Mouse (Mus musculus): Measurements from ENCODE around the gene Wrap73.

Gene Wrap73

DNA sequence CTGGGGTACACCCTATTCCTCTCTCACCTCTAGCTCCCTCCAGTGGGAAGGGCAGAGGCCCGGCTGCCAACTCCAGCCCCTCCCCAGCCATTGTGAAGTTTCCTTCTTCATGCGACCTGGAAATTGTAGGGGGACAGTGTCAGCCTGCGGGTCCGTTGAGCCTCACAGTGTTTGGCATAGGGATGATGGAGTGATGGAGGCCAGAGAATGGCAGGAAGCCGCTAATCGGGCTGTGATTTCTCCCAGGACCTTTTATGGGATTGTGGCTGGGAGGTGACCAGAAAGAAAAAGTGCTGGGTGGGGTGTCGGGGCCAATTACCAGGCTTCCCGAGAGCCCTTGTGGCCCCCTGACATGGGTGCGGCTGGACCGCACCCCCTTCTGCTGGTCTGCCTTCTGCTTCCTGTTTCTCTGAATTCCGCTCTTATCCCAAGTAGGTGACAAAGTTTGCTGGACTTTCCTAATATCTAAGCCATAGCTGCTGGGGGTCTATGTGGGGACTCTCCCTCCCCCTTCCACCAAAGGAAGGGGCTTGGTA lies 43.9 kb downstream of the Wrap73 start:
- no peak for DNase-seq

GRCm38 (mm10) chr4:154188948-154189347 lies 46.8 kb downstream of the Wrap73 start:
- no peak for DNase-seq

DNA sequence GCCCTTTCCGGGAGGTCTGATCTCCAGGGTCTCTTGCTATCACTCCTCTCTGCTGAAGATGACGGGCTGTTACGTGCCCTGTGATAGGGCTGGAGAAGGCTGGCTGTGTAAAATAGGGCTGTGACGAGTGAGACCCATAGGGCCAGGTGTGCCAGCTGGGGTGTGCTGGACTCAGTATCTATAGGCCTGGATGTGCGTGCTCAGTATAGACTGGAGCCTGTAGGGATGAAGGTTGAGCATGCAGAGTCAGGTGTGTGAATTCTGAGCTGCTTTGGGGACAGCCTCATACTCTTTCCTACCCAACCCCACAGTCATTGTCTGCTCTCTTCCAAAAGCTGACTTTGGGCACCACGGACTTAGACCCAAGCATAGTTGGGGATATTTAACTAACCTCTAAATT lies 55.8 kb downstream of the Wrap73 start:
- no peak for DNase-seq

GRCm38 (mm10) chr4:154198377-154198961 lies 56.3 kb downstream of the Wrap73 start:
- no peak for DNase-seq

- no peak for DNase-seq
Observed at GRCm38 (mm10) chr4:154201511-154201910, 59.3 kb downstream of the Wrap73 start.

- no peak for DNase-seq
Observed at GRCm38 (mm10) chr4:154204532-154204931, 62.4 kb downstream of the Wrap73 start.

DNA sequence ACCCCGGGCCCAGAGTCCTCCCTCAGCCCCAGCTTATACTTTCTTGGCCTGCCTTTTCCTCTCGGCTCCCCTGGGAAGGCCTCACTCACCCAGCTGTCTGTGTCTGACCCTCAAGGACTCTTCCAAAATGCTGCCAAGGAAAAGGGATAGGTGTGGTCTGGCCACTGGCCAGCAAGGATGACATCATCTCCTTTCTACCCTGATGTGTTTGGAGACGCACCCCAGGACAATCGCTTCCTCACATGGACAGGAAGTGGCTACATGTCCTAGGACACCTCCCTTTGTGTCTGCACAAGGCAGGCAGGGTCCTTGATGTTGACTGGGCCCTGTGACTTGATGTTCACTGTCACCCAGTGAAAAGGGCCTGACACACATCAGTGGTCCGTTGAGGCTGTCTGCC lies 63.2 kb downstream of the Wrap73 start:
- no peak for DNase-seq

DNA sequence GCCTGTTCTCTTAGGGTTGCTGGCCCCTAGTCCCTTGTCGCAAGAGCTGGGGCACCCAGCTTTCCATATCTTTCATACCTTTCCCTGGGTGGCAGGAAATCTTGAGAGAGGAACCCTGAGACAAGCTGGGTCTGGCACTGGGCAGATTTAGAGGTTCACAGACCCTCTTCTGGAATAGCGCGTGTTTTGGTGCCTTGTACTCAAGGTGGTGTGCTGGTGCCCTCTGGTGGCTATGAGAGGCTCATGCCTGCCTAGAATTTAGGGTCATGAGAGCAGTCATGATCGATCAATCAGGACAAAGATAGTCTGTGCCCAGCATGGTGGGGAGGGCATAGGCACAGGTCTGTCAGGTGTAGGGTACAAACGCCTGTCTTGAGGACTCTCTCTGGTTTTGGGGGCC lies 65.1 kb downstream of the Wrap73 start:
- peak; percentile 74 for DNase-seq

DNA sequence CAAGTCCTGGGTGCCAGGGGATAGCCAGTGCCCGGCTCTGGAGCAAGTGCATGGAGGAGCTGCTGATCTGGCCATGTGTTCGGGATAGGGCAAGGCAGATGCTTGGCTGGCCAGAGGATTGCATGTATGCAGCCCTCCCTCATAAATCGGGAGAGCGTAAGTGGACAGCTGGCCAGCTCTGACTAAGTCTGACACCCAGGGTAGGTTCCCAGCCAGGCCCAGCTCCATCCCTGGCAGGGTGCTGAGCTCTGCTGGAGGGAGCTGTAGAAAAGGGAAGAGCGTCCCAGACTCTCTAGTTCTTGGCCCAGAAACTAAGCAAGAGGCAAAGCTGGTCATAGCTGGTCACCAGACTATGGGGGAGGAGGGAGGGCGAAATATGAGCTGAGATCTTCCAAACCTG lies 66.9 kb downstream of the Wrap73 start:
- no peak for DNase-seq

GRCm38 (mm10) chr4:154209825-154210224 lies 67.7 kb downstream of the Wrap73 start:
- DNase-seq = no peak

GRCm38 (mm10) chr4:154211459-154211858 lies 69.3 kb downstream of the Wrap73 start:
- no peak for DNase-seq

DNA sequence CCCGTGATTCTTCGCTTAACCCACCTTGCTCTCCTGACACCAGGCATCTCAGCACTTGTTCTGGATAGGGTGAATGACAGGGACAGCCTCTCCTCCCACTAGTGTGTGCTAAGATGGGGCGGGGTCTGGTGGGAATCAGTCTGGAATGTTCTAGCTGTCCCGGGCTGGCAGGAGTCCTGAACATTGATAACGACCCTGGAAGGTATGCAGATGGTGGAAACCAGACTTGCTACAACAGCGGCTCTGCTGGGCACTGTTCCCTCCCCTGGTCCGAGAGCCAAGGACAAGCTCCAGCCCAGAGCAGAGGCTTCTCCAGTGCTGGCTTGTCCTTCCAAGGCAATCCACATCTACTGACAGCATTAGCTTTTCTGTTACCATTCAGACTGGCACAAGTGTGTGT lies 71.4 kb downstream of the Wrap73 start:
- DNase-seq = no peak

DNA sequence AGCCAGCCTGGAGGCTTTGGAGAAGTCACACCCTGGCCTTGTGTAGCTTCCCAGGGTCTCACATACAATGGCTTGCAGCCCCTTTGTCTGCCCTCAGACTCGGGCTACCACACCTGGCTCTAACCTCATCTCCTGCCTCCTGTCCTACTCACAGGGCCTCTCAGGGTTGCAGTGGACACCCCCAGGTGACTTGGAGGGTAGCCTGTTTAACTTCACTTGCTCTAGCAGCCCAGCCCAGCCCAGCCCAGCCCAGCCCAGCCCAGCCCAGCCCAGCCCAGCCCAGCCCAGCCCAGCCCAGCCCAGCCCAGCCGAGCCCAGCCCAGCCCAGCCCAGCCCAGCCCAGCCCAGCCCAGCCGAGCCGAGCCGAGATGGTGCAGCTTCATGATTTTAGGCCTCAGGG lies 71.9 kb downstream of the Wrap73 start:
- DNase-seq = no peak

Data from right cerebral cortex, postnatal 14 days (tissue).